Mouse (Mus musculus) olfactory bulb, adult 2 months (tissue): ENCODE results near the gene Med22. TPM values are rescaled to one million over a fixed set of nuclear protein-coding genes. Genes with fewer than 3 reads are reported as not detected.

Experiments used
- H3K27ac ChIP-seq: fragments of 200-500 bp; 2 replicates; pipeline ENCODE4 v1.5.1; 2012; ENCODE audit warnings: low read depth, low read length; ENCODE audit not compliant: insufficient read depth
- H3K4me1 ChIP-seq: fragments of 200-500 bp; 2 replicates; pipeline ENCODE4 v1.6.1; 2012; ENCODE audit warnings: low read length; ENCODE audit not compliant: control insufficient read depth, insufficient read depth
- H3K4me3 ChIP-seq: fragments of 200-500 bp; 2 replicates; pipeline ENCODE4 v1.5.1; 2012; ENCODE audit warnings: mild to moderate bottlenecking, low read depth, low read length, moderate library complexity; ENCODE audit not compliant: insufficient read depth
- CTCF ChIP-seq: fragments of 200-500 bp; IDR thresholded peaks from 2 replicates; pipeline ENCODE4 v1.5.1; 2012; ENCODE audit warnings: low read depth, mild to moderate bottlenecking, low read length, moderate library complexity; ENCODE audit not compliant: insufficient read depth
- POLR2A ChIP-seq: fragments of 200-500 bp; IDR thresholded peaks from 2 replicates; pipeline ENCODE4 v1.6.1; 2012; ENCODE audit warnings: mild to moderate bottlenecking, low read depth, low read length, moderate library complexity; ENCODE audit not compliant: insufficient read depth
- WGBS: fragments of 180-500 bp; shearing (Covaris S2); methylation state at CpG from one replicate; pipeline ENCODE4 v1.1.7; 2018; 5-methylcytosine and 5-hydroxymethylcytosine counted together
- polyA plus RNA-seq: library from polyadenylated mRNA; stranded (reverse); fragments of >200 nt; gene quantifications from 2 replicates; pipeline ENCODE4 v1.2.4, GENCODE M21; 2012; ENCODE audit warnings: low replicate concordance; ENCODE audit not compliant: missing spikeins, insufficient read depth, insufficient read length

Med22 gene
- polyA plus RNA-seq: not detected in 2 replicates

- Histone ChIP-seq H3K4me1 (peaks cover 23% of the 10 kb centered on the region), H3K4me3 (peak within 1 kb of the TSS; percentile 84), H3K27ac (peak within 1 kb of the TSS; percentile 80)
- TF ChIP-seq POLR2A (peak; percentile 95), CTCF (no peak)
- 0% methylated on average over 61 of the region's 74 CpGs for WGBS
Observed at GRCm38 (mm10) chr2:26910124-26910993, at the start of gene Med22, which contains the start of gene Rpl7a. Med22 (minus strand) TSS chr2:26910677. Rpl7a (plus strand) TSS chr2:26910764.

- H3K4me1 ChIP-seq: 0 out of 2 replicates have a peak, but pooled peaks cover 4% of the 10 kb centered on the region
- TF ChIP-seq POLR2A: no peak
- TF ChIP-seq CTCF: no peak
- WGBS: 85% methylated on average over 2 of the region's 2 CpGs
- H3K27ac ChIP-seq: no peak overlapping the region
- H3K4me3 ChIP-seq: no peak overlapping the region
Observed at GRCm38 (mm10) chr2:26957488-26957859, 47.0 kb upstream of the Med22 start.

DNA sequence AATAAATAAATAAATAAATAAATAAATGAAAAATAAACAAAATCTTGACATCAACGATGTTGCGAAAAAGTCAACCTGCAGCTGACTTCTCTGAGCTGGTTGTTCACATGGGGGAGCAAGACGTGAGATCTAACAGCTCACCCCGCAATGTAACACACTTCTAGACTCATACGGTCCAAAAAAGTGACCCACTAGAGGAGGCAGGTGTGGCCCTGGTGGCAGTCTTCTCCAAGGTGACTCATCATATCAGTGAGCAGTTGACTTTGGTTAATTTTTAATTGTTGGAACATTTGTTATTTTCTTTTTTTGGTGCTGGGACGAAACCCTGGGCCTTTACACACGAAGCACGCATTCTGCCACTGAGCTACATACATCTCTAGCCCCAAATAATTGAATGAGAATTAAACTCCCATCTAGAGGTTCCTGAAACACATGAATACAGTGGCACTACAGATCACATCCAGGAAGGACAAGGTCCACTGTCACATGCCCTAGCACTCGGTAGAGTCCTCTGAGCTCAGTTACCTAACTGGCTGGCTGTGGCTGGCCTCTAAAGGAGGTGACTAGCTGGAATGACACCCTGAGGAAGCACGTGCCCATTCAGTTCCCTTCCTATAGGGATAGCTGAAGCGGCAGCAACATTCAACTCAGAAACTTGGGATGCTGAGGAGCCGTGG, 46.5 kb upstream of the Med22 start:
- no peak overlapping the region for H3K4me3 ChIP-seq
- WGBS: 95% methylated on average over 12 of the region's 12 CpGs
- TF ChIP-seq CTCF (no peak), POLR2A (no peak)
- H3K27ac ChIP-seq: no peak overlapping the region
- H3K4me1 ChIP-seq: 0 out of 2 replicates have a peak, but pooled peaks cover 4% of the 10 kb centered on the region

DNA sequence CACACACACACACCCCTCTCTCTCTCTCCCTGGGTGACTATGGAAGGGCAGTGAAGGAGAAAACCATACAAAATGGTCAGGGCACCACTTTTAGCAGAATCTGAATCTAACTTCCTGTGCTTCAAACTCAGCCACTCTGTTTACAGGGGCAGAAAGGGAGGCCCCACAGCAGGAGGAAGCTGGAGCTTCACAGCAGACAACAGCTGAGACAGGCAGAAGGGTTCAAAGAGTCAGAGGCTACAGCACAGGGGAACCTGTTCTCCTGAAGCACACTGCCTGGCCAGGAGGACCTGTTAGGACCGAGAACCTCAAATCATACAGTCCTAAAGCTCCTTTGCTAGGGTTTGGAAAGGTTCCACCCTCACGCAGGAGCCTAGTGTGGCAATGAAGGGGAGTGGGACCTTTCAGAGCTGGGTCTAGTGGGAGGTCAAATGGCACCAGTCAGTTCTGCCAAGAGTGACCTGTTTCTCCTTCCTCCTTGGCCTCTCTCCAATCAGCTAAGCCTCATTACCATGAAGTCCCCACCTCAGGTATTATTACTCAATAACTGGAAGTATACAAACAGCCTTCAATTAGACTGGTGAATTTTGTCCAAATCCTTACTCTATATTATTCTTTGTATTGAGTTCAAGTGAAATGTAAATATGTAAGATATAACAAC, 44.4 kb upstream of the Med22 start:
- no peaks in the 10 kb centered on the region for H3K4me1 ChIP-seq
- no peak overlapping the region for H3K27ac ChIP-seq
- no peak overlapping the region for H3K4me3 ChIP-seq
- no peak for TF ChIP-seq CTCF
- no peak for TF ChIP-seq POLR2A
- 79% methylated on average over 2 of the region's 2 CpGs for WGBS

DNA sequence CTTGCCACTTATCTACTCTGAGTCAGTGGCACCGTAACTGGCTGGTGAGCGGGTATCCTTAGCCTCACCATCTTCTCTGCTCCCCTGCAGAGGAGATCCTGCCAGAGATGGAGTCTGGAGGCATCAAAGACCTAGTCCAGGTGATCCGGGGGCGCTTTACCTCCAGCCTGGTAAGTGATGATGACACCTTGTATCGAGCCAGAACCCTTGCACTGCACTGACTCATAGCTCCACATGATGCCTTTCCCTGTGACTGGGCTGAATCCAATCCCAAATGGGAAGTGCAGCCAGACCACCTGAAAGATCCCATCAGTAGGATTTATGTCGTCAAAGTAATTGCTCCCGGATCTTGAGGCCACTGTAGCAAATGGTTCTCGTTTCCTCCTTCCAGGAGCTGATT, 42.4 kb upstream of the Med22 start:
- H3K4me3 ChIP-seq: no peak overlapping the region
- H3K4me1 ChIP-seq: no peaks in the 10 kb centered on the region
- 93% methylated on average over 8 of the region's 8 CpGs for WGBS
- no peak for TF ChIP-seq CTCF
- no peak for TF ChIP-seq POLR2A
- H3K27ac ChIP-seq: no peak overlapping the region

DNA sequence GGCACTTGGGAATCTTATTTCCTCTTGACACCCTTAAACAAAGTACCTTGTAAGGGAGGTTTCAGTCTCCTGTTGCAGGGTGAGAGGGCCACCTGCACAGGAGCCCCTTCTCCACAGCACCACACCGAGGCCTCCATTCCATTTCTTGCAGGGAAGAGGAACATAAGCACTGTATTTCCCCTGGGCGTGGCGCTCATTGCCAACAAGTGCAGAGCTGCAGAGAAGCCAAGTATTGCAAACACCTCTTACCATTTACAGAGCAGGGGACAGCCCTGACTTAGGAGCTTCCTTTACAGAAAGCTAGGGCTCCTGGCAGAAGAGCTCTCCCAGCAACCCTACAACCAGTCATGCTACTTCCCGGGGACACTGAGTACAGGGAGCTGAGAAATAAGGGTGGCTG, 41.7 kb upstream of the Med22 start:
- TF ChIP-seq POLR2A (no peak), CTCF (no peak)
- H3K4me3 ChIP-seq: no peak overlapping the region
- H3K4me1 ChIP-seq: no peaks in the 10 kb centered on the region
- no peak overlapping the region for H3K27ac ChIP-seq
- WGBS: 97% methylated on average over 4 of the region's 4 CpGs

- Histone ChIP-seq H3K4me3 (no peak overlapping the region), H3K4me1 (no peaks in the 10 kb centered on the region), H3K27ac (no peak overlapping the region)
- WGBS: 89% methylated on average over 8 of the region's 8 CpGs
- TF ChIP-seq POLR2A: no peak
- no peak for TF ChIP-seq CTCF
Observed at GRCm38 (mm10) chr2:26951346-26951905, 40.9 kb upstream of the Med22 start.

DNA sequence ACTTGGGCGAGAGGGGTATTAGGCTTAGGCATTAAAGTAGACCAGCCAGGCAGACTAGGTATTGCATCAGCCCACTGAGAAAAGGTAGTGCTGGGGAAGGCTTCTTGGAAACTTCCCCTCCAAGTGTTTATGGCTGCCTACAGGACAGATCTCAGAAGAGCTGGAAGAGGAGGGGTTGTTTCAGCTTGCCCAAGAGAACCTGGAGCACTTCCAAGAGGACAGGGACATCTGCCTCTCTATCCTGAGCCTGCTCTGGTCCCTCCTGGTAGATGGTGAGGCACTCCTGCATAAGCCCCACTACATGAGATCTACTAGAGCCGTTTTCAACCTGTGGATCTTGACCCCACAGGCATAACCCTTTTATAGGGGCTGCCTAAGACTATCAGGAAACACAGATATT, 39.9 kb upstream of the Med22 start:
- WGBS: 84% methylated on average over 2 of the region's 2 CpGs
- H3K4me1 ChIP-seq: no peaks in the 10 kb centered on the region
- no peak overlapping the region for H3K27ac ChIP-seq
- no peak for TF ChIP-seq POLR2A
- no peak for TF ChIP-seq CTCF
- H3K4me3 ChIP-seq: no peak overlapping the region
